11 mouse cellular contexts compared by ENCODE assay signal in the genomic region with DNA sequence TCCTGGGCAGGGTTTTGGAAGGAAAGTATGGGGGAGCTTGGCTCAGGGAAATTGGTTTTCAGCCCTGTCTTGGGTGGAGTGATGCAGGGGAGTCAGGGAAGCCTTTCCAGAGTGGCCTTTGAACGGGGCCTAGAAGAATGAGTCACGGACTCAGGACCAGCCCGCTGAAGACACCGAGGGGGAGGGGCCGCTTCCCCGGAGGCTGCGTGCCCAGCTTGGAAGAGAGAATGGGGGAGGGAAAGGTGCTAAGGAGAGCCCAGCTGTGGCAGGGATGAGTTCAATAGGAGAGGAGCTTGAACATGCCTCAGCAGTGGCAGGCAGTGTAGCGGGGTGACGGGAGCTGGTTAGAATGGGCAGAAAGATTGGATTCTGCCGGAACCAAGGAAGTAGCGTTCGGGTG.
DNase-seq lines count a peak whose midpoint lies in the region; ATAC-seq and TF ChIP-seq lines count a peak whose summit lies in the region.
"Had no signal": no experiment of that assay in that cellular context is flagged by ENCODE, and none has a peak within 500 bp of the region (broad histone marks: within the 10 kb centered on the region; RNA-seq: fewer than 3 reads in every experiment).

No protein-coding gene starts in this region.

- peaks cover 6% of the 10 kb centered on the region for H3K4me1 ChIP-seq in hindbrain, embryonic 12.5 days
- H3K4me1 ChIP-seq in hindbrain, embryonic 14.5 days (replicated peaks; ENCODE audit: control insufficient read depth, insufficient read depth, low read length) = no peaks in the 10 kb centered on the region
- H3K4me1 ChIP-seq in E14TG2a.4 (replicated peaks; ENCODE audit: low read depth, low read length) = peaks cover 50% of the 10 kb centered on the region
- H3K4me1 ChIP-seq in intestine, embryonic 14.5 days (replicated peaks; ENCODE audit: control insufficient read depth, insufficient read depth, low read length) = peaks cover 6% of the 10 kb centered on the region

- no peak for DNase-seq in hindbrain, embryonic 14.5 days (ENCODE audit: low spot score)
- DNase-seq in NIH3T3 (ENCODE audit: low read depth) = peak; percentile 45
- peak; percentile 60 for DNase-seq in intestine, embryonic 14.5 days (ENCODE audit: low spot score)
- no peak for DNase-seq in frontal cortex, postnatal 10 days (ENCODE audit: low spot score in 2 of 2)
- DNase-seq in left cerebral cortex, adult 9 months (ENCODE audit: low spot score in 2 of 2) = no peak
- DNase-seq: cerebellum, adult 9-10 months; gastrocnemius, postnatal 36 days had no signal

- no peaks in the 10 kb centered on the region for H3K9me3 ChIP-seq in hindbrain, embryonic 12.5 days (replicated peaks)
- no peaks in the 10 kb centered on the region for H3K9me3 ChIP-seq in hindbrain, embryonic 14.5 days (ENCODE audit: control insufficient read depth, low read length)
- no peaks in the 10 kb centered on the region for H3K9me3 ChIP-seq in E14TG2a.4 (ENCODE audit: low read length)
- H3K9me3 ChIP-seq in intestine, embryonic 14.5 days (ENCODE audit: control insufficient read depth, low read length) = no peaks in the 10 kb centered on the region
- H3K9me3 ChIP-seq: limb, embryonic 13.5 days had no signal

- 0 out of 2 replicates have a peak overlapping the region, but pooled peaks have one; percentile 0 for H3K9ac ChIP-seq in hindbrain, embryonic 12.5 days
- H3K9ac ChIP-seq in hindbrain, embryonic 14.5 days = no peak overlapping the region
- H3K9ac ChIP-seq in intestine, embryonic 14.5 days (ENCODE audit: low read length) = no peak overlapping the region
- H3K9ac ChIP-seq: limb, embryonic 13.5 days had no signal

- TF ChIP-seq CTCF in E14TG2a.4 (conservative IDR thresholded peaks at IDR 0.05; ENCODE audit: low read length) = no peak

- no peak overlapping the region for H3K27ac ChIP-seq in hindbrain, embryonic 12.5 days
- H3K27ac ChIP-seq in hindbrain, embryonic 14.5 days = no peak overlapping the region
- H3K27ac ChIP-seq in intestine, embryonic 14.5 days (ENCODE audit: low read depth) = no peak overlapping the region
- H3K27ac ChIP-seq: limb, embryonic 13.5 days had no signal

- no peak for ATAC-seq in hindbrain, embryonic 12.5 days (ENCODE audit: low FRiP score)
- ATAC-seq in hindbrain, embryonic 14.5 days (ENCODE audit: low FRiP score) = no peak
- peak; percentile 72 for ATAC-seq in intestine, embryonic 14.5 days (replicated peaks; ENCODE audit: low FRiP score, low TSS enrichment, low read depth)
- ATAC-seq in erythroid progenitor cell, adult 5-6 weeks (replicated peaks; ENCODE audit: low FRiP score, poor library complexity, severe bottlenecking) = no peak

- H3K4me2 ChIP-seq in hindbrain, embryonic 12.5 days (replicated peaks) = 0 out of 2 replicates have a peak overlapping the region, but pooled peaks have one; percentile 17
- H3K4me2 ChIP-seq in hindbrain, embryonic 14.5 days (replicated peaks) = no peak overlapping the region
- peak overlapping the region; percentile 25; the same call in 1 of the 2 replicates for H3K4me2 ChIP-seq in intestine, embryonic 14.5 days (ENCODE audit: low read length)
- H3K4me2 ChIP-seq: limb, embryonic 13.5 days had no signal

- no peaks in the 10 kb centered on the region for H3K36me3 ChIP-seq in hindbrain, embryonic 12.5 days
- H3K36me3 ChIP-seq in hindbrain, embryonic 14.5 days (replicated peaks; ENCODE audit: control insufficient read depth, insufficient read depth) = no peaks in the 10 kb centered on the region
- no peaks in the 10 kb centered on the region for H3K36me3 ChIP-seq in E14TG2a.4 (ENCODE audit: insufficient read depth, low read length)
- H3K36me3 ChIP-seq in intestine, embryonic 14.5 days (ENCODE audit: control insufficient read depth, insufficient read depth, low read length) = no peaks in the 10 kb centered on the region
- H3K36me3 ChIP-seq: limb, embryonic 13.5 days had no signal

- no peak overlapping the region for H3K4me3 ChIP-seq in hindbrain, embryonic 12.5 days
- H3K4me3 ChIP-seq in hindbrain, embryonic 14.5 days (replicated peaks; ENCODE audit: low read length) = no peak overlapping the region
- peak overlapping the region; percentile 61 for H3K4me3 ChIP-seq in E14TG2a.4 (replicated peaks; ENCODE audit: low read length)
- H3K4me3 ChIP-seq in intestine, embryonic 14.5 days (ENCODE audit: low read depth, low read length) = no peak overlapping the region
- H3K4me3 ChIP-seq: limb, embryonic 13.5 days had no signal

- 25% methylated on average over 12 of the region's 12 CpGs for WGBS in hindbrain, embryonic 12.5 days
- 28% methylated on average over 12 of the region's 12 CpGs for WGBS in hindbrain, embryonic 14.5 days
- WGBS in intestine, embryonic 14.5 days = 32% methylated on average over 12 of the region's 12 CpGs

- H3K27me3 ChIP-seq in hindbrain, embryonic 12.5 days = no peaks in the 10 kb centered on the region
- H3K27me3 ChIP-seq in hindbrain, embryonic 14.5 days (ENCODE audit: control insufficient read depth, insufficient read depth, low read length) = no peaks in the 10 kb centered on the region
- H3K27me3 ChIP-seq in E14TG2a.4 (ENCODE audit: insufficient read depth, low read length) = no peaks in the 10 kb centered on the region
- H3K27me3 ChIP-seq in intestine, embryonic 14.5 days (replicated peaks; ENCODE audit: control insufficient read depth, insufficient read depth, low read length) = no peaks in the 10 kb centered on the region
- H3K27me3 ChIP-seq: limb, embryonic 13.5 days had no signal

Comparison
In these comparisons a context has a peak if more than half of its experiments do, and no peak if none do; other contexts are left out.
1. DNase-seq: peak in NIH3T3 (single experiment) and intestine, embryonic 14.5 days (single experiment); none in hindbrain, embryonic 14.5 days (single experiment), frontal cortex, postnatal 10 days (0 of 2) and left cerebral cortex, adult 9 months (0 of 2).